Comparison of ENCODE assay signal across 12 mouse cellular contexts in genomic region chr5:139281373-139282112, GRCm38 (mm10). TPM values are rescaled to one million over a fixed set of nuclear protein-coding genes. Genes with fewer than 3 reads are reported as not detected.
DNase-seq lines count a peak whose midpoint lies in the region; ATAC-seq and TF ChIP-seq lines count a peak whose summit lies in the region.
"Had no signal": no experiment of that assay in that cellular context is flagged by ENCODE, and none has a peak within 500 bp of the region (broad histone marks: within the 10 kb centered on the region; RNA-seq: fewer than 3 reads in every experiment).

No protein-coding gene starts in this region.

- 44% methylated on average over 10 of the region's 11 CpGs for WGBS in heart, embryonic 14.5 days
- 22% methylated on average over 10 of the region's 11 CpGs for WGBS in kidney, postnatal 0 days
- 41% methylated on average over 10 of the region's 11 CpGs for WGBS in kidney, adult 2 months
- 56% methylated on average over 10 of the region's 11 CpGs for WGBS in limb, embryonic 10.5 days

- peak; percentile 37; the same call in 1 of the 2 replicates for ATAC-seq in heart, embryonic 14.5 days (ENCODE audit: insufficient number of reproducible peaks, insufficient read depth, low FRiP score, low read depth)
- no peak for ATAC-seq in kidney, postnatal 0 days (replicated peaks; ENCODE audit: low FRiP score, low read depth)
- ATAC-seq in Patski, result peak; percentile 32

- no peaks in the 10 kb centered on the region for H3K27me3 ChIP-seq in heart, embryonic 14.5 days (ENCODE audit: control insufficient read depth, insufficient read depth, low read length)
- no peaks in the 10 kb centered on the region for H3K27me3 ChIP-seq in kidney, postnatal 0 days (ENCODE audit: insufficient read depth, low read length)
- no peaks in the 10 kb centered on the region for H3K27me3 ChIP-seq in kidney, adult 2 months (replicated peaks; ENCODE audit: control insufficient read depth, insufficient read depth, low read length)
- no peaks in the 10 kb centered on the region for H3K27me3 ChIP-seq in Patski
- H3K27me3 ChIP-seq in limb, embryonic 10.5 days (ENCODE audit: low read depth, poor library complexity, severe bottlenecking), result no peaks in the 10 kb centered on the region
- H3K27me3 ChIP-seq: CH12.LX; megakaryocyte, embryonic 14.5 days had no signal

- no peak for TF ChIP-seq CTCF in kidney, postnatal 0 days (IDR thresholded peaks at IDR 0.05; ENCODE audit: low read depth)
- no peak for TF ChIP-seq CTCF in kidney, adult 2 months (conservative IDR thresholded peaks at IDR 0.05; ENCODE audit: insufficient read depth, insufficient read length, low read depth, low read length)
- no peak for TF ChIP-seq CTCF in Patski (IDR thresholded peaks at IDR 0.05)

- no peaks in the 10 kb centered on the region for H3K9me3 ChIP-seq in heart, embryonic 14.5 days (ENCODE audit: control insufficient read depth, low read length)
- no peaks in the 10 kb centered on the region for H3K9me3 ChIP-seq in kidney, postnatal 0 days (replicated peaks; ENCODE audit: low read length)
- no peaks in the 10 kb centered on the region for H3K9me3 ChIP-seq in limb, embryonic 10.5 days (replicated peaks)
- H3K9me3 ChIP-seq: forebrain, embryonic 10.5 days; megakaryocyte, embryonic 14.5 days had no signal

- H3K4me2 ChIP-seq in heart, embryonic 14.5 days (ENCODE audit: low read length), result peak overlapping the region; percentile 1; the same call in 1 of the 2 replicates
- no peak overlapping the region for H3K4me2 ChIP-seq in kidney, postnatal 0 days (ENCODE audit: low read length)

- DNase-seq in heart, adult 18-20 months, result no peak
- DNase-seq in kidney, postnatal 0 days (ENCODE audit: low spot score), result peak; percentile 28
- no peak for DNase-seq in kidney, adult 2 months
- DNase-seq in Patski (ENCODE audit: low read depth, low spot score), result no peak
- no peak for DNase-seq in limb, embryonic 10.5 days (ENCODE audit: low spot score)
- DNase-seq in testis, postnatal 14 days (ENCODE audit: low spot score), result no peak
- no peak for DNase-seq in B cell, adult 2 months

- H3K4me3 ChIP-seq in heart, embryonic 14.5 days (ENCODE audit: control insufficient read depth in 1 of 2, insufficient read depth in 1 of 2, low read depth in 1 of 2, low read length in 2 of 2), result no peak overlapping the region
- no peak overlapping the region for H3K4me3 ChIP-seq in kidney, postnatal 0 days (replicated peaks; ENCODE audit: low read depth, low read length)
- no peak overlapping the region for H3K4me3 ChIP-seq in kidney, adult 2 months (ENCODE audit: insufficient read depth, low read depth, low read length)
- no peak overlapping the region for H3K4me3 ChIP-seq in limb, embryonic 10.5 days
- H3K4me3 ChIP-seq: forebrain, embryonic 10.5 days; gastrocnemius, adult 2 months had no signal

- POLR2A ChIA-PET in Patski (lab: Charles Lee), result interaction anchor here (0.7 to 1.3 kb wide), 3 partner anchors 9 to 43 kb away, joined by 3 to 4 read pairs (median 3); partner anchors contain the start of gene Get4

- TF ChIP-seq POLR2A in kidney, adult 2 months (IDR thresholded peaks at IDR 0.05; ENCODE audit: low read depth, low read length), result no peak

- no peak overlapping the region for H3K9ac ChIP-seq in heart, embryonic 14.5 days (ENCODE audit: low read length)
- no peak overlapping the region for H3K9ac ChIP-seq in kidney, postnatal 0 days (ENCODE audit: low read depth, low read length)

- H3K27ac ChIP-seq in heart, embryonic 14.5 days (replicated peaks in 1 of 2; ENCODE audit: control insufficient read depth in 1 of 2, insufficient read depth in 1 of 2, low read depth in 2 of 2, low read length in 2 of 2), result peak overlapping the region; percentile 54 to 62
- H3K27ac ChIP-seq in kidney, postnatal 0 days, result no peak overlapping the region
- H3K27ac ChIP-seq in kidney, adult 2 months (ENCODE audit: insufficient read depth, low read depth, low read length), result no peak overlapping the region
- 0 out of 2 replicates have a peak overlapping the region, but pooled peaks have one; percentile 30 for H3K27ac ChIP-seq in limb, embryonic 10.5 days
- H3K27ac ChIP-seq: forebrain, embryonic 10.5 days; gastrocnemius, adult 2 months had no signal

- CTCF ChIA-PET in Patski (lab: Charles Lee), result interaction anchor here (0.6 to 4.2 kb wide), 18 partner anchors 9 to 435 kb away, joined by 3 to 39 read pairs (median 4); partner anchors contain the start of genes Adap1, Cox19 and Cyp2w1

- H3K4me1 ChIP-seq in heart, embryonic 14.5 days (ENCODE audit: control insufficient read depth in 2 of 2, insufficient read depth in 2 of 2, low read length in 2 of 2), result peaks cover 3 to 5% of the 10 kb centered on the region in 2 experiments; a peak in 2 of 4 replicates
- no peaks in the 10 kb centered on the region for H3K4me1 ChIP-seq in kidney, postnatal 0 days (replicated peaks; ENCODE audit: insufficient read depth, low read length)
- H3K4me1 ChIP-seq in kidney, adult 2 months (ENCODE audit: control insufficient read depth, insufficient read depth, low read length), result no peaks in the 10 kb centered on the region
- H3K4me1 ChIP-seq in limb, embryonic 10.5 days, result peaks cover 22% of the 10 kb centered on the region

- H3K36me3 ChIP-seq in heart, embryonic 14.5 days (ENCODE audit: control insufficient read depth, insufficient read depth, low read length), result no peaks in the 10 kb centered on the region
- no peaks in the 10 kb centered on the region for H3K36me3 ChIP-seq in kidney, postnatal 0 days (ENCODE audit: insufficient read depth, low read length)
- no peaks in the 10 kb centered on the region for H3K36me3 ChIP-seq in kidney, adult 2 months (ENCODE audit: control insufficient read depth, insufficient read depth, low read length)
- H3K36me3 ChIP-seq in limb, embryonic 10.5 days, result no peaks in the 10 kb centered on the region
- H3K36me3 ChIP-seq: forebrain, embryonic 10.5 days had no signal

- in situ Hi-C loops in Patski (cut with MboI; ENCODE audit: low pct_unique_long_range_greater_than_20kb), result loop anchor here (5.0 kb wide), 1 partner anchor 46 kb away; the partner anchor contains the start of gene Adap1

RNA-seq across cellular contexts. Expression of gene Get4, which starts 29.4 kb away (rescaled TPM):
- polyA plus RNA-seq in heart, embryonic 14.5 days (2014; fragmentation: Nextera tagmentation; extraction: Ambion mirVana), result 138 and 144 TPM in 2 replicates
- total RNA-seq in heart, adult 18-20 months (2021), result 10 to 100 TPM; 42.0 to 44.7 TPM
- 149 and 152 TPM in 2 replicates for polyA plus RNA-seq in kidney, postnatal 0 days (2015; fragmentation: Nextera tagmentation; extraction: Ambion mirVana)
- 79.3 and 96.2 TPM in 2 replicates for polyA plus RNA-seq in kidney, adult 2 months (2012; rRNA removed)
- 134 TPM for polyA plus RNA-seq in Patski (2021)
- polyA plus RNA-seq in limb, embryonic 10.5 days (2016; fragmentation: Nextera tagmentation; extraction: Ambion mirVana), result 196 and 215 TPM in 2 replicates

RNA-seq across cellular contexts. Expression of gene Adap1, which starts 43.9 kb away (rescaled TPM):
- polyA plus RNA-seq in heart, embryonic 14.5 days (2014; fragmentation: Nextera tagmentation; extraction: Ambion mirVana), result 1.8 and 2.3 TPM in 2 replicates
- 1 to 10 TPM; 2.1 to 2.3 TPM for total RNA-seq in heart, adult 18-20 months (2021)
- 6.5 and 6.9 TPM in 2 replicates for polyA plus RNA-seq in kidney, postnatal 0 days (2015; fragmentation: Nextera tagmentation; extraction: Ambion mirVana)
- polyA plus RNA-seq in kidney, adult 2 months (2012; rRNA removed), result 29.5 and 34.2 TPM in 2 replicates
- 5.0 TPM for polyA plus RNA-seq in Patski (2021)
- polyA plus RNA-seq in limb, embryonic 10.5 days (2016; fragmentation: Nextera tagmentation; extraction: Ambion mirVana), result 0.26 and 0.46 TPM in 2 replicates

Comparison
In these comparisons a context has a peak if more than half of its experiments do, and no peak if none do; other contexts are left out.
1. H3K27ac ChIP-seq: peak in heart, embryonic 14.5 days (2 of 2) and limb, embryonic 10.5 days (single experiment); none in kidney, postnatal 0 days (single experiment) and kidney, adult 2 months (single experiment).